Mouse (Mus musculus) kidney, postnatal 10 days (tissue): ENCODE data around the gene Rabep2.
A peak's percentile ranks its signal among the peaks of the same experiment; 100 is the strongest.
"Not testable (repeated sequence)": the region's sequence is repeated elsewhere in the genome, so short reads cannot be mapped to it uniquely, and the experiment has no call there.

ENCODE experiments used
- DNase-seq: peaks from one replicate; pipeline ENCODE4 v3.0.0; 2021; ENCODE audit warnings: mixed read lengths

Rabep2 gene

GRCm38 (mm10) chr7:126428631-126429502 is at the start of gene Rabep2:
Rabep2 (plus strand) TSS chr7:126428759.
- peak; percentile 99 for DNase-seq

DNA sequence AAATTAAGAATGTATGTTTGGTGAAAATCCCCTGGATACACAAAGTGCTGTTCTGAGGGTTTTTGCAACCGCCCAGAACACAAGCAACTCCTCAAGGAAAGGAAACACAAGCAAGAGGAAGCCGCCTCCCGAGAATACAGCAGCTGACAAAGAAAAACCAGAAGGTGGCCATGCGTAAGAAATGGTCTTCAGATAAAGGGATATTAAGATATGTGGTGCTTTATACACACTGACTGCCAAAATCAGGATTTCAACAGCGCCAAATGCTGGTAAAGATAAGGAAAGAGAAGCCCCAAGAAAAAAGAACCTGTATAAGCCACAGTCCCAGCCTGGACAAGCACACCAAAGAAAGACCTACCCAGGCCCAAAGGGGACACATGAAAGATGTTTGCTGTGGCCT is 45.0 kb upstream of the Rabep2 start:
- DNase-seq, result no peak

GRCm38 (mm10) chr7:126388185-126388584 is 40.4 kb upstream of the Rabep2 start:
- no peak for DNase-seq

- not testable (repeated sequence) for DNase-seq
Observed at GRCm38 (mm10) chr7:126392086-126392884, 36.3 kb upstream of the Rabep2 start.

GRCm38 (mm10) chr7:126396298-126397119 is 32.0 kb upstream of the Rabep2 start, which contains the start of gene Nfatc2ip:
Nfatc2ip (minus strand) TSS chr7:126396737.
- peak; percentile 94 for DNase-seq

DNA sequence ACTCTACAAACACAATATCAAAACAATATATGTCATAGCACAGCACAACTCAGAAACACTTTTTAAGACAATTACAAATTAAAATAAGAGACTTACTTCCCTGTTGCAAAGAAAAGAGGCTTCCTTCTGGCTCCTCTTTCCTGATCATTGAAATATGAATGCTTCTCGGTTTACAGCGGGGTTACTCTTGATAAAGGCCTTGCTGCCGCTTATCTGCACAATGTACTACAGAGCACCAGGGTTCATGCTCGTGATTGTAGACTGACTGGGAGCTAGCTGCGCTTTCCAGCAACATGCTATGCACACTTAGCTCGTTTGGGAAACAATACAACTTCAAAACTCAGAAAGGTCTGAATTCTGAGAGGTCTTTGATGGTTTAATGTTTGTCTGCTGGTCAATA is 31.3 kb upstream of the Rabep2 start:
- DNase-seq, result no peak

DNA sequence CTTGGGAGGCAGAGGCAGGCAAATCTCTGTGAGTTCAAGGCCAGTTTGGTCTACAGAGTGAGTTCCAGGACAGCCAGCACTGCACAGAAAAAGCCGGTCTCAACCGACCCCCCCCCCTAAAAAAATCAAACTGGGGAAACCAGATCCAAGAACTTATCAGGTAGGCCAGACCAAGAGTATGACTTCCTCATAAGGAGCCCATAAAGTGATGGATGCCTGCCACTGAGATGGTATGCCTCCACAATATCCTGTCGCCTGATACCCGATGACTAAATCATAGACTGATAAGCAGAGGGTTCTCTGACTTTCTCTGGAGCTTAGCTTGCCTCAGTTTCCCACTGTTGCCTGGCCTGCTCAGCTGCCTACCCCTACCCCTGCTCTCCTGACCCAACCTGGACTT is 30.7 kb upstream of the Rabep2 start:
- DNase-seq, result no peak

DNA sequence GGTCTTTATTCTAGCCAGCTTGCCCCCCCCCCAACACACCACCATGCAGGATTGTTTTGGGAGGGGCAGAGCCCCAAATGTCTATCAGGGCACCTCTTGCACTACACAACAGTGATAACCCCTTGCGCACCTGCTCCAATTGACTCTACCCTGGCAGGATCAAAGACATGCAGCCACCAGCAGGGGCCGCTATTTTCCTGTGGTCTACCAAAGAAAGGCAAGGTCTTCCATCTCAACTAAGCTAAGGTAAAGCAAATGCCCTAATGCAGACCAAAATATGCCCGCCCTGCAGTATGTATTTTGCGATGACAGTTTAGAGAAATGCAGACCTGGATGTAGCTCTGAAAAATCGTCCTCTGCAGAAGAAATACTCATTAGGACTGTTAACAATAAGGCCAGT is 29.0 kb upstream of the Rabep2 start:
- peak; percentile 92 for DNase-seq

- DNase-seq, result not testable (repeated sequence)
Observed at GRCm38 (mm10) chr7:126402518-126402917, 26.0 kb upstream of the Rabep2 start.

DNA sequence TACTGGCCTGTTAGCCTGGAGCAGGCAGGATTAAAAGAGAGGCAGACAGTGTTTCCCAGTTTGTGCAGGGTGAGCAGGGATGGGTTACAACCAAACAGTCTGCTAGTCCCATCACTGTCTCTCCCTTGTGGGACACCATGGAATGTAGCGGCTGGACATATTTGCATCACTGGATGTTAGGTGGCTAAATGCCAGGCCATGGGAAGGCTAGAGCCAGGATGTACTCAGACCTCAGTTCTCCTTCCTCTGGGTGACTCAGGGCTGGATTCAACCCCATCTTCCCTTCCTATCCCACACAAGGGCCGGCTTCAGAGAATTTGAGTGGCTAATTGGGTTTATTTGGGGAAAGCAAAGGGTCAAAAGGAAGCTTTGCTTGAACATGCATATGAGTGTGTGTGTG is 19.9 kb upstream of the Rabep2 start:
- peak; percentile 44 for DNase-seq

DNA sequence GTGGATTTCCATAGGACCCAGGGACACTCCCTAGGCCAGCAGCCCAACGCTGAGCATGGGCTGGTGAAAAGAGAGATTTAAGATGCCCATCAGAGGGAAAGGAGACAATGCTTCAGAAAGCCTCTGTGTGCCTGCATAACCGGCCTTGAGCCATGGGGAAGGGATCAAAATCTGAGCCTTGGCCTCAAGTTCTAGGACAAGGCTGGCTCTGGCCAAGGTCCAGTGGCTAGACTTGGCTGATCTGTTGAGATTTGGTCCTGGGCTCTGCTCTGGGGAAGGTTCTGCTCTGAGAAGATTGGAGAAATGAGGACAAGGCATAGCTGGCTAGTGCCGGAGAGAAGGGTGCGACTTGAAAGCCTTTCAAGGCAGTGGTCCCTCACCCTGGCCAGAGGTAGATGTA is 17.5 kb upstream of the Rabep2 start:
- no peak for DNase-seq

DNA sequence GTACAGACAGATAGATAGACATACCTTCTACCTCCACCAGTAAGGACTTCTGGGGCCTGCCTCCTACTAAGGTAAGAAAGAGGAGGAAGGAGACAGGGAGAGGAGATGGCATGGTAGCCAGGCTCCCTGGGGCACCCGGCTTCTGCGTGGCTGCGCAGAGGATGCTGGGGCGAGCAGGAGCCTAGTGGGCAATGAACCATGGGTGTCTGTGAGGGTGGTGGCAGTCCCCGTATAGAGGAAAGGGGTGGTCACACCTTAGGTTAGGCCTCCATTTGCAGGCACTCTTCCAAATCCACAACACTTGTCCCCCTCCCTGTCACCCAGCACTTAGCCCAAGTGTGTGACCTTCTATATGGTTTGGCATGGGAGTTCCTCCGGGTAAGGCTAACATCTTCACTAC is 13.8 kb upstream of the Rabep2 start, which contains the start of gene Cd19:
Cd19 (minus strand) TSS at position 165 of the 400 bp plus-strand sequence.
- no peak for DNase-seq

DNA sequence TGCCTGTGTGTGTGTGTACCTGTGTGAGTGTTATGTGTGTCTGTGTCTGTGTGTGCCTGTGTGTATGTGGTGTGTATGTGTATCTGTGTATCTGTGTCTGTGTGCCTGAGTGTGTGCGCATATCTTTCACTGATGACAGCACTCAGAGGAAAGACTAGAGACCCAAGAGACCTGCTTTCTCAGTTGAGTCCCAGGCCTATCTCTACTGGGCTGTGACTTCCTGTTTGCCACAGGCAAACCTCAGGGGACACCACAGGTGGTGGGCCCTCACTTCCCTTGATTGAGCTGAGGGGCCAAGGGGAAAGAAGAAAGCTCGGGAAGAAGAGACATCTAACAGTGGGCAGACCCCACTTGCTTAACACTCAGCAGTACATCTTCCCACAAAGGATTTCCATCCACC is 11.9 kb upstream of the Rabep2 start:
- no peak for DNase-seq

DNA sequence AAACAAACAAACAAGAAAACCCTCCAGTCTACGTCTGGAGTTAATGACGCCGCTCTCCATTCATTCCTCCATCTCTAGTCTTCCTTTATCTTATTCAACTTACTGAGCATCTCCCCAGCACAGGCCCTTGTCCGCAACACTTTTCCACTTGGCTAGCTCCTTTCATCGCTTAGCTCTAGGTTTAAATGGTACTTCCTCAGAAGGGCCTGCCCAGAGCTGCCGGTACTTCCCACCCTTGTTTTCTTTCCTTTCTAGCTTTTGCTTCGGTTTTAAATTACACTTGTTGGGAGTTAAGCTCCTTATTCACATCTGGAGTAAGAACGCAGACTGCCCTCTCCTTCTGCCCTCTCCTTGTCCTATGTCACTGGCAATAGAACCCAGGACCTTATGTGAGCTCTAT is 11.5 kb upstream of the Rabep2 start:
- DNase-seq, result no peak

DNA sequence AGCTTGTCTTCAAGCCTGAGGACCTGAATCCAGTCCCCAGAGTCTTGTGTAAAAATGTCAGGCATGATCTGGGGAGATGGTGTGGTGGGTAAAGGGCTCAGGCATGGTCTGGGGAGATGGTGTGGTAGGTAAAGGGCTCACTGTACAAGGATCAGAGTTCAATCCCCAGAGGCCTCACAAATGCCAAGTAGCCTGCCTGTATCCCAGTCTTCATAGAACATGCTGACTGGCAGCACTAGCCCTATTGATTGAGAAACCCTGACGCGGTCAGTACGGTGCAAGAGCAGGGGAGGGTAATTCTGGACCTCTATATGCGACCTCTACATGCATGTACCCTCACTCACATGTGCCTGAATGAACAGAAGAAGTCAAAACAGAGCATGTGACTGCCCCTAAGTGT is 11.0 kb upstream of the Rabep2 start:
- DNase-seq, result no peak

DNA sequence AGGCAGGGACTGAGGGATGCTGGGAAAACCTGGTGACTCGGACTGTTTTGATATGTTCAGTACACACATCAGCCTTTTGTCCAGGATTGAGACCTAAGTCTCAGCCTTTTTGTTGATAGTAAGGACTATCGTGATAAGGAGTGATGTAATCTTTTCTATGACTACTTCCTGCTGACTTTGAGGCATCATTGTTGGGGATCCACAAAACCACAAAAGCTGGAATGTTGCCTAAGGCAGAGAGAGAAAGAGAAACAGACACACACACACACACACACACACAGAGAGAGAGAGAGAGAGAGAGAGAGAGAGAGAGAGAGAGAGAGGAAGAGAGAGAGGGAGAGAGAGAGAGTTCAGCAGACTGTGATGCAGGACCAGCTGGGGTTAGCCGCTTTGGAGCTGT is 10.1 kb upstream of the Rabep2 start:
- peak; percentile 29 for DNase-seq

DNA sequence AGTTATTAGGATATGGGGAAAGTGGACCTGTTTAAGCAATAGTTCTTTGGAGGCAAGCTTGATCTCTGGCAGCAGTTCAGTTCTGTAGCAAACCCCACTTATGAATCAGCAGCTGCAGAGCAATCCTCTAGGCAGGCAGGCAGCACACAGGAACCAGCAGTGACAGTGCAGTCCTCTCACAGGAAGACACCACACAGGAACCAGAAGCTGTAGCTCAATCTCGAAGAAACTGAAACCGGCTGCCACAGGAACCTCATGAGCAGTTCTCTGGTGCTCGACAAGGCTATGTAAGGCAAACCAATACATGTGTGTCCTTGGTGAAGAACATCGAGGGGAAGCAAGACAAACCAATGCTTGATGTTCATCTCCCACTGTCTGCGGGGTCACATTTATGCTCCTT is 6.8 kb upstream of the Rabep2 start:
- no peak for DNase-seq

DNA sequence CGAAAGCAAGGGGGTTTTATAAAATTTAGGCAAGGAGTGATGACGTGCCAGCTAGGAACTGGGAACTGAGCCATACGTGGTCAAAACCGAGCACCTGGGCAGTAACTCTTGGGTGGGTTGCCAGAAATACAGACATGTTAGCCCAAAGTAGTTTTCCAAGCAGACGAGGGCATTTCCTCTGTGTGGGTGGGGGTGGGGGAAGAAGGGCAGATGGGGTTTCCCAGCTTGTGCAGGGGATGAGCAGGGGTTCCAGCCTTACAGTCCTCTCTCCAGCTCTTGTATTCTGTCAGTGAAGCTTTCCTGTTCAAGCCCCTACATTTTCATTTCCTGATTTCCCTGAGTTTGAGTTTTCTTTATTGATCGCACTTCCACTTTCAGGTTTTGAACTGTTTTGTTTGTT is 4.4 kb upstream of the Rabep2 start:
- no peak for DNase-seq

DNA sequence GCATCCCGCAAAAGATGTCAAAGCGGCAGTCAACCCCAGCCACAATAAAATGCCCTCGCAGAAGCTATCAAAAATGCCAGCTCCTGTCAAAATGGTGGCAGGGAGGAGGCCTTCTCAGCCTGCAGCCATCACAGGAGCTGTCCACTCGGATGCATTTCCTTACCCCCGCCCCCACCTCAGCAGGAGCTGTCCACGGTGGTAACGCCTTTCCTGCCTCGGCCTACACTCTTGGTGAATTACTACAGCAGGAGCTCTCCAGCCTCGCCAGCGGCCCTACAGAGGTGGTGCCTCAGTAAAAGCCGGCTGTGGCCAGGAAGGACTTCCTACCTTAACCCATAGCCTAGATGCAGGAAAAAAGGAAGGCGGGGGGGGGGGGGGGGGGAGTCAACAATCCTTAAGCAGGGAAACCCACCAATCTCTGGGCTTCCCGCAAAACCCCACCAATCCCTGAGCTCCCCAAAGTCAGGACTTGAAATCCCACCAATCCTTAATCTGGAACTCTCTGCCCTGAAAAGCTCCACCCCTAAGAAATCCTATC is 1.2 kb upstream of the Rabep2 start:
- DNase-seq, result no peak

- no peak for DNase-seq
Observed at GRCm38 (mm10) chr7:126428154-126428553, 405 bp upstream of the Rabep2 start.

- no peak for DNase-seq
Observed at GRCm38 (mm10) chr7:126429503-126429898, 942 bp downstream of the Rabep2 start.

DNA sequence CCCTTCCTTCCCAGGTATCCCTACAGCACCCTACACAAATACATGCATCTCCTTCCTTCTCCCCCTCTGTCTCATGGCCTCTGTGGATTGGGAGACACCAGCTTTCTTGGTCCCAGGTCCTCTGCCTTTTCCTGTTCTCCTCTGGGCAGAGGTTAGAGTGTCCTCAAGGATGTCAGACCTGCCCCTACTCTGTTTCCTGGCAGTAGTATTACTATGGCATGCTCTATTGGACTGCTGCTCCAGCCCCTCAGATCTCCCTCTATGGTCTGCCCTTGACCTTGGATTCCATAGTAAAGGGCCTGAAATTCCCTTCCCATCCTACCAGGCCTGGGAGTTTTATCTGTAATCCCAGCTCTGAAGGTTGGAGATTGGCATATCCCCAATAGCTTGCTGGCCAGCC is 1.6 kb downstream of the Rabep2 start:
- no peak for DNase-seq

- DNase-seq, result no peak
Observed at GRCm38 (mm10) chr7:126434726-126435125, 6.2 kb downstream of the Rabep2 start.
